Mouse (Mus musculus) gastrocnemius, adult 2 months (tissue): ENCODE measurements around the gene Mast1. TPM values are rescaled to one million over a fixed set of nuclear protein-coding genes. Genes with fewer than 3 reads are reported as not detected.

Source experiments
- DNase-seq: peaks from one replicate; pipeline ENCODE4 v3.0.0; 2022
- H3K27ac ChIP-seq: fragments of 200-600 bp; 2 replicates; pipeline ENCODE4 v1.8.1; 2022; ENCODE audit warnings: mild to moderate bottlenecking
- H3K4me3 ChIP-seq: fragments of 200-600 bp; 2 replicates; pipeline ENCODE4 v1.8.1; 2022; ENCODE audit warnings: mild to moderate bottlenecking, moderate library complexity
- CTCF ChIP-seq: fragments of 200-600 bp; IDR thresholded peaks from 2 replicates; pipeline ENCODE4 v1.8.1; 2022; ENCODE audit warnings: antibody characterized with exemption, mild to moderate bottlenecking, moderate library complexity
- intact Hi-C: fragments of 180-260 bp; cut with DNase I; formaldehyde crosslinking; loops from one replicate; pipeline ENCODE4 v1.15.1; 2025
- long read RNA-seq, 2 experiments: library from polyadenylated mRNA; stranded (forward); transcript quantifications; one replicate each; pipeline ENCODE4 v2.0.0; 2021
- total RNA-seq, 2 experiments: library from RNA; stranded (reverse); gene quantifications; 2 replicates each; pipeline ENCODE4 v1.2.3; 2021

Gene Mast1
- total RNA-seq: under 1 TPM in 1 of 2 experiments, not detected in 1; 0.17 TPM
- long read RNA-seq, experiment 1: 0 reads
- long read RNA-seq, experiment 2: 0 reads

GRCm38 (mm10) chr8:84936962-84937546 lies at the start of gene Mast1:
Gene Mast1, minus strand, starts transcription at chr8:84937359.
- H3K4me3 ChIP-seq: peak within 1 kb of the TSS; percentile 66
- no peak within 1 kb of the TSS for H3K27ac ChIP-seq
- peak; percentile 77 for DNase-seq
- TF ChIP-seq CTCF: peak; percentile 81
- intact Hi-C loops: no loop called here

GRCm38 (mm10) chr8:84986379-84986945 lies 49.3 kb upstream of the Mast1 start:
- no peak for DNase-seq
- no peak for TF ChIP-seq CTCF
- intact Hi-C loops: no loop called here
- H3K27ac ChIP-seq: peak overlapping the region; percentile 87
- H3K4me3 ChIP-seq: peak overlapping the region; percentile 86

- Histone ChIP-seq H3K4me3 (peak overlapping the region; percentile 86), H3K27ac (peak overlapping the region; percentile 87)
- TF ChIP-seq CTCF: no peak
- intact Hi-C loops: no loop called here
- DNase-seq: peak; percentile 87
These were observed 48.7 kb upstream of the Mast1 start for GRCm38 (mm10) chr8:84985684-84986378.

GRCm38 (mm10) chr8:84985049-84985683 lies 48.0 kb upstream of the Mast1 start:
- peak overlapping the region; percentile 87 for H3K27ac ChIP-seq
- H3K4me3 ChIP-seq: peak overlapping the region; percentile 86
- intact Hi-C loops: no loop called here
- DNase-seq: no peak
- no peak for TF ChIP-seq CTCF

- intact Hi-C loops: no loop called here
- H3K4me3 ChIP-seq: peak overlapping the region; percentile 86
- H3K27ac ChIP-seq: peak overlapping the region; percentile 87
- no peak for DNase-seq
- TF ChIP-seq CTCF: no peak
These were observed 47.3 kb upstream of the Mast1 start for GRCm38 (mm10) chr8:84984294-84985048.

GRCm38 (mm10) chr8:84982499-84983011 lies 45.4 kb upstream of the Mast1 start:
- DNase-seq: no peak
- no peak for TF ChIP-seq CTCF
- intact Hi-C loops: no loop called here
- H3K4me3 ChIP-seq: no peak overlapping the region
- H3K27ac ChIP-seq: peak overlapping the region; percentile 100; the same call in 1 of the 2 replicates

GRCm38 (mm10) chr8:84981644-84982498 lies 44.7 kb upstream of the Mast1 start:
- Histone ChIP-seq H3K27ac (peak overlapping the region; percentile 100), H3K4me3 (no peak overlapping the region)
- no peak for TF ChIP-seq CTCF
- peak; percentile 26 for DNase-seq
- intact Hi-C loops: no loop called here

- peak overlapping the region; percentile 89 for H3K4me3 ChIP-seq
- DNase-seq: peak; percentile 81
- intact Hi-C loops: no loop called here
- H3K27ac ChIP-seq: peak overlapping the region; percentile 100
- no peak for TF ChIP-seq CTCF
These were observed 43.6 kb upstream of the Mast1 start for GRCm38 (mm10) chr8:84980622-84981358.

GRCm38 (mm10) chr8:84979599-84980421 lies 42.7 kb upstream of the Mast1 start:
- DNase-seq: peak; percentile 93
- Histone ChIP-seq H3K4me3 (peak overlapping the region; percentile 89), H3K27ac (peak overlapping the region; percentile 100)
- no peak for TF ChIP-seq CTCF
- intact Hi-C loops: loop anchor here (5.0 to 10.0 kb wide), 3 partner anchors 92 to 315 kb away; partner anchors contain the start of genes Calr, Dhps and Ier2
